Mouse (Mus musculus) hindbrain, embryonic 15.5 days (tissue): Measurements from ENCODE around the gene Tmem145. TPM values are rescaled to one million over a fixed set of nuclear protein-coding genes. Genes with fewer than 3 reads are reported as not detected.
A peak's percentile ranks its signal among the peaks of the same experiment; 100 is the strongest.

Experiments
- ATAC-seq: fragments of 200-750 bp; cut with Nextera tagmentation; 2 replicates; pipeline ENCODE4 v1.8.0; 2017; ENCODE audit warnings: low read depth, moderate number of reproducible peaks, moderate TSS enrichment; ENCODE audit not compliant: low FRiP score
- H3K27ac ChIP-seq: fragments of 300-500 bp; sonication (generic); replicated peaks from 2 replicates; pipeline ENCODE4 v1.5.1; 2015; ENCODE audit warnings: mild to moderate bottlenecking, inconsistent platforms
- H3K27me3 ChIP-seq: fragments of 300-500 bp; sonication (generic); 2 replicates; pipeline ENCODE4 v1.6.1; 2015; ENCODE audit warnings: control low read depth, inconsistent platforms
- H3K36me3 ChIP-seq: fragments of 300-500 bp; sonication (generic); 2 replicates; pipeline ENCODE4 v1.6.1; 2015; ENCODE audit warnings: control low read depth, inconsistent platforms
- H3K4me1 ChIP-seq: fragments of 300-500 bp; sonication (generic); replicated peaks from 2 replicates; pipeline ENCODE4 v1.6.1; 2015; ENCODE audit warnings: control low read depth, inconsistent platforms
- H3K4me2 ChIP-seq: fragments of 300-500 bp; sonication (generic); 2 replicates; pipeline ENCODE4 v1.6.1; 2015; ENCODE audit warnings: moderate library complexity, mild to moderate bottlenecking, inconsistent platforms
- H3K4me3 ChIP-seq: fragments of 300-500 bp; sonication (generic); 2 replicates; pipeline ENCODE4 v1.5.1; 2015; ENCODE audit warnings: mild to moderate bottlenecking, inconsistent platforms
- H3K9ac ChIP-seq: fragments of 300-500 bp; sonication (generic); 2 replicates; pipeline ENCODE4 v1.6.1; 2015; ENCODE audit warnings: inconsistent platforms
- H3K9me3 ChIP-seq: fragments of 300-500 bp; sonication (generic); 2 replicates; pipeline ENCODE4 v1.6.1; 2016; ENCODE audit warnings: control low read depth, inconsistent platforms
- WGBS: fragments of 180-500 bp; shearing (Covaris S2); methylation state at CpG from one replicate; pipeline ENCODE4 v1.1.7; 2015; 5-methylcytosine and 5-hydroxymethylcytosine counted together
- polyA plus RNA-seq: library from polyadenylated mRNA; unstranded; fragments of >200 nt; fragmentation: Nextera tagmentation; extraction: Ambion mirVana; gene quantifications from 2 replicates; pipeline ENCODE4 v1.2.1, GENCODE M21; 2015

Gene Tmem145
- polyA plus RNA-seq, 1 experiment from 2014 or later, result 101 TPM

DNA sequence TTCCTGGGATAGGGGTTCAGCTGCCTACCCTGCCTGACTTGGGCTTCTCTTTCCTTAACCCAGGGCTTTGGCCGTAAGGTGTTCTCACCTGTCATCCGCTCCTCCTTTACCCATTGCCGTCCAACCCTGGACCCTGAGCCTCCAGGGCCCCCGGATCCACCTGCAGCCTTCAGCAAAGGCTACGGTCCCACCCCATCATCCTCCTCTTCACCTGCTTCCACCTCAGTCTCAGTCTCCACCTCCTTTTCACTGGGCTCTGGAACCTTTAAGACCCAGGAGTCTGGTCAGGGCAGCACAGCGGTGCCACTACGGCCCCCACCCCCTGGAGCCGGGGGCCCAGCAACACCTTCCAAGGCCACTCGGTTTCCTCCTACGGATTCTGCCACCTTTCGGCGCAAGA, 17.9 kb upstream of the Tmem145 start:
- no peak overlapping the region for H3K27ac ChIP-seq
- H3K4me1 ChIP-seq, result peaks cover 43% of the 10 kb centered on the region
- 94% methylated on average over 12 of the region's 12 CpGs for WGBS
- H3K9ac ChIP-seq, result no peak overlapping the region
- H3K36me3 ChIP-seq, result peaks cover 80% of the 10 kb centered on the region
- H3K4me2 ChIP-seq, result no peak overlapping the region
- H3K27me3 ChIP-seq, result no peaks in the 10 kb centered on the region
- H3K9me3 ChIP-seq, result no peaks in the 10 kb centered on the region
- no peak for ATAC-seq
- H3K4me3 ChIP-seq, result no peak overlapping the region

DNA sequence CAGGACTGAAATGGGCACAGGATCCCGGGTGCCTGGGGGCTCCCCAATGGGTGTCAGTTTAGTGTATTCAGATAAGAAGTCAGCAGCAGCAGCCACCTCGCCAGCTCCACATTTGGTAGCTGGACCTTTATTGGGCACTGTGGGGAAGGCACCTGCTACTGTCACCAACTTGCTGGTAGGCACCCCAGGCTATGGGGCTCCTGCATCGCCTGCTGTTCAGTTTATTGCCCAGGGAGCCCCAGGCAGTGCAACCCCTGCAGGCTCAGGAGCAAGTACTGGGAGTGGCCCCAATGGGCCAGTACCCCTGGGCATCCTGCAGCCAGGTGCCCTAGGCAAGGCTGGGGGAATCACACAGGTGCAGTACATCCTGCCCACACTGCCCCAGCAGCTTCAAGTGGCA, 17.2 kb upstream of the Tmem145 start:
- peaks cover 36% of the 10 kb centered on the region for H3K4me1 ChIP-seq
- H3K27ac ChIP-seq, result no peak overlapping the region
- no peak overlapping the region for H3K4me3 ChIP-seq
- no peaks in the 10 kb centered on the region for H3K9me3 ChIP-seq
- no peak overlapping the region for H3K9ac ChIP-seq
- 93% methylated on average over 3 of the region's 3 CpGs for WGBS
- peaks cover 86% of the 10 kb centered on the region for H3K36me3 ChIP-seq
- no peaks in the 10 kb centered on the region for H3K27me3 ChIP-seq
- H3K4me2 ChIP-seq, result no peak overlapping the region
- no peak for ATAC-seq

DNA sequence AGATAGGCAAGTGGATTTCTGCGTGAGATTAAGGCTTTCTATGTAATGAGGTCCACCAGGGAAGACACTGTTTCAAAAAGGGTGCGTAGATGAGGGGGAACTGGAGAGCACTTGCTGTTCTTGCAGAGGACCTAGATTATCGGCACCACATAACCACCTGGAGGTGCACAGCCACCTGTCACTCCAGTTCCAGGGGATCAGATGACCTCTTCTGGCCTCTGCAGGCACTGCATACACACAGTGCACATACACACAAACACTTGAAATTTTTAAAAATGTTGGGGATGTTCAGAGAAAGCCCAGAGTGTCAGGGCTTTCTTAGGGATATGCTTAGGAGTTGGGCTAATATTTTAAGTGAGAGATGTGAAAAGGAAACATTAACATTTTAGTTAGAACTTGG, 16.0 kb upstream of the Tmem145 start:
- no peak for ATAC-seq
- no peak overlapping the region for H3K4me2 ChIP-seq
- H3K36me3 ChIP-seq, result peaks cover 96% of the 10 kb centered on the region
- no peak overlapping the region for H3K4me3 ChIP-seq
- 94% methylated on average over 3 of the region's 3 CpGs for WGBS
- no peaks in the 10 kb centered on the region for H3K9me3 ChIP-seq
- H3K27me3 ChIP-seq, result no peaks in the 10 kb centered on the region
- H3K9ac ChIP-seq, result no peak overlapping the region
- no peak overlapping the region for H3K27ac ChIP-seq
- peaks cover 25% of the 10 kb centered on the region for H3K4me1 ChIP-seq

DNA sequence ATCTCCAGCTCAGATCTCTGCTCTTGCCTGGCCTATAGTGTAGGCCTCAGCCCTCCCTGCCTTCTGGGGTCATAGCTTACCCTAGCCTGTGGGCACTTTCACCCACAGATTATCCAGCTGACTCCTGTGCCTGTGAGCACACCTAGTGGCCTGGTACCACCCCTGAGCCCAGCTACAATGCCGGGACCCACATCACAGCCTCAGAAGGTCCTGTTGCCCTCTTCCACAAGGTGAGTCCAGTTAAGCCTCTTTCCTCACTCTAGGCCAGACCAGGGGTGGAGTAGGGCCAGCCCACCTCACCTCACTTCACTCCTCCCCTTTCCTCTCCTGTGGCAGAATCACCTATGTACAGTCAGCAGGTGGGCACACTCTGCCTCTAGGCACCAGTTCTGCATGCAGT, 15.4 kb upstream of the Tmem145 start:
- H3K9ac ChIP-seq, result no peak overlapping the region
- 95% methylated on average over 1 of the region's 1 CpGs for WGBS

DNA sequence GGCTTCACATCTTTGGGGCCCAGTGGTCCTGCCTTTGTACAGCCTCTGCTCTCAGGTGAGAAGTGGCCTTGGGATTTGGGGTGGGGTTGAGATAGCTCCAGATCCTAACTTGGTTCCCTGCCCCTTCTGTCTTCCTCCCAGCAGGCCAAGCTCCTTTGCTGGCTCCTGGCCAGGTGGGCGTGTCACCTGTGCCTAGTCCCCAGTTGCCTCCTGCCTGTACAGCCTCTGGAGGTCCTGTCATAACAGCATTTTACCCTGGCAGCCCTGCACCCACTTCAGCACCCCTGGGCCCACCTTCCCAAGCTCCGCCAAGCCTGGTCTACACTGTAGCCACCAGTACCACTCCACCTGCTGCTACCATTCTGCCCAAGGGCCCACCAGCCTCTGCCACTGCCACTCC, 15.0 kb upstream of the Tmem145 start:
- Histone ChIP-seq H3K4me1 (peaks cover 27% of the 10 kb centered on the region), H3K4me3 (no peak overlapping the region), H3K9ac (no peak overlapping the region), H3K36me3 (peaks cover 96% of the 10 kb centered on the region), H3K9me3 (no peaks in the 10 kb centered on the region), H3K27ac (0 out of 2 replicates have a peak overlapping the region, but pooled peaks have one; percentile 42), H3K4me2 (no peak overlapping the region), H3K27me3 (no peaks in the 10 kb centered on the region)
- ATAC-seq, result no peak
- 85% methylated on average over 2 of the region's 2 CpGs for WGBS

More for the DNA sequence above, 15.4 kb upstream of the Tmem145 start:
- Histone ChIP-seq H3K9me3 (no peaks in the 10 kb centered on the region), H3K4me1 (peaks cover 25% of the 10 kb centered on the region), H3K36me3 (peaks cover 96% of the 10 kb centered on the region), H3K4me2 (no peak overlapping the region), H3K4me3 (no peak overlapping the region), H3K27me3 (no peaks in the 10 kb centered on the region), H3K27ac (no peak overlapping the region)
- no peak for ATAC-seq

DNA sequence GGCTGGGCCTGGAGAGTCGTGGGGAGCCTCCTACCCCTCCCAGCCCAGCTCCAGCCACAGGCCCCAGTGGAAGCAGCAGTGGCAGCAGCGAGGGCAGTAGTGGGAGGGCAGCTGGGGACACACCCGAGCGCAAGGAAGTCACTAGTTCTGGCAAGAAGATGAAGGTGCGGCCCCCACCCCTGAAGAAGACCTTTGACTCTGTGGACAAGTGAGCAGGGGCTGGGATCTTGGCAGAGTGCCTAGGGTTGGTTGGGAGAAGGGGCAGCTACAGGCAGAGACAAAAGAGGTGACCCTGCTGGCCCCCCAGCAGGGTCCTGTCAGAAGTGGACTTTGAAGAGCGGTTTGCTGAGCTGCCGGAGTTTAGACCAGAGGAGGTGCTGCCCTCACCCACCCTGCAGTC, 13.8 kb upstream of the Tmem145 start:
- no peak overlapping the region for H3K4me2 ChIP-seq
- no peaks in the 10 kb centered on the region for H3K27me3 ChIP-seq
- no peak for ATAC-seq
- H3K9ac ChIP-seq, result no peak overlapping the region
- no peaks in the 10 kb centered on the region for H3K9me3 ChIP-seq
- H3K36me3 ChIP-seq, result peaks cover 84% of the 10 kb centered on the region
- 42% methylated on average over 7 of the region's 7 CpGs for WGBS
- H3K27ac ChIP-seq, result 0 out of 2 replicates have a peak overlapping the region, but pooled peaks have one; percentile 42
- peaks cover 37% of the 10 kb centered on the region for H3K4me1 ChIP-seq
- H3K4me3 ChIP-seq, result no peak overlapping the region

DNA sequence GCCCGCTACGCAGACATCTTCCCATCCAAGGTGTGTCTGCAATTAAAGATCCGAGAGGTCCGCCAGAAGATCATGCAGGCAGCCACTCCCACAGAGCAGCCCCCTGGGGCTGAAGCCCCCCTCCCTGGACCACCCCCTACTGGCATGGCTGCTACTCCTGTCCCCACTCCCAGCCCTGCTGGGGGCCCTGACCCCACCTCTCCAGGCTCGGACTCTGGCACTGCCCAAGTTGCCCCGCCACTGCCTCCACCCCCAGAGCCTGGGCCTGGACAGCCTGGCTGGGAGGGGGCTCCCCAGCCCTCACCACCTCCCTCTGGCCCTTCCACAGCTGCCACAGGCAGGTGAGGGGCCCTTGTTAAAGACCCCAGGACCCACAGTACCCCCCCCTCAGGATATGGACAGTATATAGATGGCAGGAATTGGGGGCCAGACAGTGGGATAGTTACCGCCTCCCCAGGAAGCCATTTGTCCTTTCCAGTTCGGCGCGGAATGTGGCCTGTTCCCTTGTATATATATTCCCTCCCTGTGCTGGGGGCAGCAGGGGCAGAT, 12.6 kb upstream of the Tmem145 start:
- no peak overlapping the region for H3K4me2 ChIP-seq
- 0 out of 2 replicates have a peak overlapping the region, but pooled peaks have one; percentile 20 for H3K27ac ChIP-seq
- no peaks in the 10 kb centered on the region for H3K9me3 ChIP-seq
- no peak overlapping the region for H3K4me3 ChIP-seq
- no peaks in the 10 kb centered on the region for H3K27me3 ChIP-seq
- H3K36me3 ChIP-seq, result peaks cover 72% of the 10 kb centered on the region
- peaks cover 41% of the 10 kb centered on the region for H3K4me1 ChIP-seq
- no peak overlapping the region for H3K9ac ChIP-seq
- ATAC-seq, result no peak
- 84% methylated on average over 10 of the region's 10 CpGs for WGBS

DNA sequence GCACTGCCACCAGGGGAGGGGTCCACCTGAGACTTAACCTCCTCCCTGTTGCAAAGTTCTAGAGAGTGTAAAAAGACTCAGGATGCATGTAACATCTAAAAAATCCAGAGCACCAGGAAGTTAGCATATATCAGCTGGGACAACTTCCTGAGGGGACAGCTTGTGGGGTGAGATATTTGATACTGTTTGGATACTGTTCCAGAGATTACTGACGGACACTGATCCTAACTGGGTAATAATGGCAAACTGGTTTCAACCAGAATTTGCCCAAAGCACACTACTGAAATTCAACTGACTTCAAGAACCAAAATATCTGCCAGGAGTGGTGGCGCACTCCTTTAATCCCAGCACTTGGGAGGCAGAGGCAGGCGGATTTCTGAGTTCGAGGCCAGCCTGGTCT, 11.4 kb upstream of the Tmem145 start:
- Histone ChIP-seq H3K27me3 (no peaks in the 10 kb centered on the region), H3K36me3 (peaks cover 60% of the 10 kb centered on the region), H3K9ac (no peak overlapping the region), H3K4me3 (no peak overlapping the region), H3K27ac (no peak overlapping the region; the same call in 1 of the 2 replicates), H3K4me2 (no peak overlapping the region), H3K9me3 (no peaks in the 10 kb centered on the region), H3K4me1 (peaks cover 46% of the 10 kb centered on the region)
- 91% methylated on average over 4 of the region's 4 CpGs for WGBS
- no peak for ATAC-seq

DNA sequence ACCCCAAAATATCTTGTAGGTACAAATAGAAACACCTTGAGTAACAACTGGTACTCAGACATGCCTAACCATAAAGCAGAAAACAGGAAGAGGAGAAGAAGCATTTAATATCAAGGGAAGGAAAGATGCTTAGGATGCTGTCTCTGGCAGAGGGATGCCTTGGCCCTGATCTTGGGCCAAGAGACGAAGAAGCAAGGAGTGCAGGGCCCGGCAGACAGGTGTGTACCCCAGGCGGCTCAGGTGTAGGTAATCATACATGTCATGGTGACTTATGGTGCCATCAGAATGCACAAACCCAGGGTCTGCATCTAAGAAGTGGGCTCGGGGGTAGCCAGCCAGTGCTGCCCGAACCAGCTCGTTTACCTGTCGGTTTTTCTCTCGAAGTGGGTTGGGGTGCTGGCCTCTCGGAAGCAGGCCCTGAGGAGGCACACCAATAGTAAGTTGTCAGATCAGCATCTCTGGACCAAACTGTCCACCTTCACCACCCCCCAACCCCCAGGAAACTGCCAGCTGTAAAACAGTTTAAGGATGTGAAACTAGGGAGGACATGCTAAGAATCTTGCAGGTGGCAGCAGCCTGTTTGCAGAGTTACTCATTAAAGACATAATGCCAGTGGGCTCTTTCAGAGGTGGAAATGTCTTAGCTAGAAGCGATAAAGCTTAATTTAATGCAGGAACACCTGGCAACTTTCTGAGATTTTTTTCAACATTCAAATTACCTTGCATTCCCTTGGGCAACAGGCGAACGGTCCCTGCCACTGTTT, 10.8 kb upstream of the Tmem145 start:
- Histone ChIP-seq H3K4me1 (peaks cover 46% of the 10 kb centered on the region), H3K27ac (no peak overlapping the region), H3K27me3 (no peaks in the 10 kb centered on the region), H3K4me3 (0 out of 2 replicates have a peak overlapping the region, but pooled peaks have one; percentile 91), H3K9me3 (no peaks in the 10 kb centered on the region), H3K36me3 (peaks cover 54% of the 10 kb centered on the region), H3K9ac (0 out of 2 replicates have a peak overlapping the region, but pooled peaks have one; percentile 2), H3K4me2 (peak overlapping the region; percentile 69)
- ATAC-seq, result no peak
- 86% methylated on average over 12 of the region's 12 CpGs for WGBS

DNA sequence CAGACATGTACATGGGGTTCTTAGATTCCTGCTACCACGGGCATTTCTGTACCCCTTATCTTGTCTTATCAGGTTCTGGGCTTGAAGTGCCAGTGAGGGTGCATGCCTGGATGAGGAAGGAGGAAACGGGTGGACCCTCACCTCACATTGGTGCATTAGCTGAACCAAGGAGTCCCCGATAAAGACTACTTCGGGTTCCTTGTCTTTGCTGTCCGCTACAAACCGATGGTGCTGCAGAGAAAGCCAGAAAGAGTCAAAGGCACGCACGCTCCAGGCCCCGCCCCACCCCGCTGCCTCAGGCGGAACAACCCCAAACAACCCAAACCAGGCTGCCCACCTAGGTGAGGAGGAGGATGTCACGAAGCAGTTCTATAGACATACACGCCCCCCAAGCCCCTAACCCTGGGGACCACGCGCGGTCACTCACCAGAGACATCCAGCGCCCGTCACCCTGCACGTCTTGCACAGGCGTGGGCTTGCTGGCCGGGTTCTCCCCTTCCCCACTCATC, 8.9 kb upstream of the Tmem145 start:
- H3K9me3 ChIP-seq, result no peaks in the 10 kb centered on the region
- peak overlapping the region; percentile 69 for H3K4me2 ChIP-seq
- H3K27ac ChIP-seq, result peak overlapping the region; percentile 99
- H3K36me3 ChIP-seq, result peaks cover 36% of the 10 kb centered on the region
- H3K4me1 ChIP-seq, result peaks cover 35% of the 10 kb centered on the region
- no peaks in the 10 kb centered on the region for H3K27me3 ChIP-seq
- H3K9ac ChIP-seq, result peak overlapping the region; percentile 93
- peak overlapping the region; percentile 91 for H3K4me3 ChIP-seq
- ATAC-seq, result no peak; the same call in 1 of the 2 replicates
- WGBS, result under 1% methylated on average over 21 of the region's 21 CpGs

DNA sequence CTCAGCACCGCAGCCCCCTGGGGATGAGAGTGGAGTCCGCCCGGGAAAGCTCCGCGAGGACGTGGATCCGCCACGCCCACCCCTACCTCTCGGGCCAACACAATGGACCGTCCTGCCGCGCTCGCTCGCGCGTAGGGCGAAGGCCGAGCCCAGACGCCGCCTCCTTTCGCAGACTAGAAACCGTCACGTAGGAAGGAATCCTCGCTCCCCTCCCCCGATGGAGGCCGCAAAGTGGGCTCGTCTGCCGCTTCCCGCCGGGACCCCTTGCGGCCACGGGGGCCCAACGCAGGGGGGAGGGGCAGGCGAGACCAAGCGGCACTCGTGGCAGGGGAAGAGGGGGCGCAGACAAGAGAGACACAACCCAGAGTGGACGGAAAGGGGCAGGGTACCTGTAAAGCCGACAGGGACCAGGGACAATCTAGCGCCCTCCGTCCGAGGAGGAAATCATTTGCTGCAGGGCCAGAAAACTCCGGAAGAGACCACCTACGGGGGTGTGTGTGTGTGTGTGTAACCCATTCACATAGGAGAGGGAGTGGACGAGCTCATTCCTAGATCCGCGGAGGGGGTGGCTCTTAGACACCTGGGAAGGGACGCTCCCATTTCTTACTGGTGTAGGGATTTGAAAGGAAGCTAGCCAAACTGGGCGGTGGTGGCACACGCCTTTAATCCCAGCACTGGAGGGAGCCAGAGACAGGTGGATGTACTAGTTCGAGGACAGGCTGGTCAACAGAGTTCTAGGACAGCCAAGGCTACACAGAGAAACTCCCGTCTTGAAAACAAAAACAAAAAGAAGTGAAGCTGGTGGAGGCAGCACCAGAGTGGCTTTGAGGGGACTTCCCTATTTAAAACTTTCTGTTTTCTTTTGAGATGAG, 8.2 kb upstream of the Tmem145 start, which contains the start of gene Pafah1b3:
Gene Pafah1b3 (minus strand): TSS at position 533 of the 872 bp plus-strand sequence.
- under 1% methylated on average over 51 of the region's 52 CpGs for WGBS

More for the DNA sequence above, 8.2 kb upstream of the Tmem145 start, which contains the start of gene Pafah1b3:
- ATAC-seq, result peak; percentile 92
- peak within 1 kb of the TSS; percentile 93 for H3K9ac ChIP-seq
- peak within 1 kb of the TSS; percentile 99 for H3K27ac ChIP-seq
- H3K4me3 ChIP-seq, result peak within 1 kb of the TSS; percentile 91
- peak within 1 kb of the TSS; percentile 69 for H3K4me2 ChIP-seq
- H3K9me3 ChIP-seq, result no peaks in the 10 kb centered on the region
- H3K36me3 ChIP-seq, result peaks cover 29% of the 10 kb centered on the region
- peaks cover 30% of the 10 kb centered on the region for H3K4me1 ChIP-seq
- H3K27me3 ChIP-seq, result no peaks in the 10 kb centered on the region
